Mouse (Mus musculus): ENCODE measurements around the gene Btc. TPM values are rescaled to one million over a fixed set of nuclear protein-coding genes. Genes with fewer than 3 reads are reported as not detected.

The Btc gene
- polyA plus RNA-seq, 1 experiment from 2014 or later, result 1.3 TPM

DNA sequence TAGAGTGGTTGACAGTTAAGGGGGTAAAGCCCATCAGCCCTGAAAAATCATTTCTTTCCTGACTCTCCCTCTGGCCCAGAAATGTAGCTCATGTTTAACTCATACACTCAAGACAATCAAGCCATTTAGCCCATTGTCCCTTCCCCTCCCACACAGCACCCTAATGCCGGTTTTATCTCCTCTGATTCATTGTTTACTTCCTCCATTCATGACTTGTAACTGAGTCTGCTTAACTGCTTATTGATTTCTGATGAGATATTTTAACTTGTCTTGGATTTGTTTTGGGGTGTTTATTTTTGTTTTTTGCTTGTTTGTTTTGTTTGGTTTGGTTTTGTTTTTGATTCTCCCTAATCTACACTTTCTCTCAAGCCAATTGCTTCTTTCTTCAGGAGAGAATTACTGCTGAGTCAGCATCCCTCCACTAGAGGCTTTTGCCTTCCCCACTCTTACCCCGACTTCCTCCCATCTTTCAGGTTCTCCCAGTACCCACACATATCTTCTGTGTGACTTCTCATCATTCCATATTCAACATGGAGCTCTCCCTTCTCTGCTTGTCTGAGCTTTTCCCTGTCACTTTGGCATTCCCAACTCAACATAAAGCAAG lies 2.2 kb downstream of the Btc start:
- H3K4me3 ChIP-seq (ENCODE audit: low read depth, low read length), result no peak overlapping the region
- 44% methylated on average over 2 of the region's 2 CpGs for WGBS (ENCODE audit: insufficient replicate concordance)

DNA sequence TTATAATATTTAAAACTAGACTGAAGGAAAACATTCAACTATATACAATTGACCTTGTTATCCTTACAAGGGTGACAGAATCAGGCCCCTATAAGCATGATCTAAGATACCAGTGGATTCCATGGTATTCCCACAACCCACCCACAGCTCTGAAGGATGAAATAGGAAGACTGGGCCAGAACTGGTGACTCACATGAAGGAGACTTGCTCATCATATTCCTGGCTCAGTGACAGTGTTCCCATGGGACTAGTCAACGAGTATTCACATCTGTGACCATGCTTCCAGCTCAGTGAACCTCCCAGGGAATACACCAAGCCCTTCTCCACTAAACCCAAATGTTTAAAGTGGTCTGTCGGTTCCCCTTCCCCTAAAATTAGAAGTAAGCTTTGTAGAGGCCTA lies 27.3 kb downstream of the Btc start:
- Histone ChIP-seq H3K4me3 (ENCODE audit: low read depth, low read length) (no peak overlapping the region), H3K27me3 (ENCODE audit: control insufficient read depth, insufficient read depth, low read length) (no peaks in the 10 kb centered on the region)

More for the DNA sequence above, 2.2 kb downstream of the Btc start:
- H3K9me3 ChIP-seq (replicated peaks; ENCODE audit: control insufficient read depth, low read length), result no peaks in the 10 kb centered on the region
- H3K4me2 ChIP-seq, result no peak overlapping the region
- H3K27ac ChIP-seq (ENCODE audit: low read depth, low read length), result no peak overlapping the region
- ATAC-seq (replicated peaks; ENCODE audit: insufficient number of reproducible peaks, low FRiP score, low TSS enrichment), result no peak
- H3K4me1 ChIP-seq (ENCODE audit: control insufficient read depth, insufficient read depth, low read length), result no peaks in the 10 kb centered on the region; the same call in 1 of the 2 replicates
- no peaks in the 10 kb centered on the region for H3K27me3 ChIP-seq (ENCODE audit: control insufficient read depth, insufficient read depth, low read length)
- H3K36me3 ChIP-seq (ENCODE audit: control insufficient read depth, insufficient read depth, low read length), result no peaks in the 10 kb centered on the region
- no peak overlapping the region for H3K9ac ChIP-seq (ENCODE audit: low read depth, low read length)

DNA sequence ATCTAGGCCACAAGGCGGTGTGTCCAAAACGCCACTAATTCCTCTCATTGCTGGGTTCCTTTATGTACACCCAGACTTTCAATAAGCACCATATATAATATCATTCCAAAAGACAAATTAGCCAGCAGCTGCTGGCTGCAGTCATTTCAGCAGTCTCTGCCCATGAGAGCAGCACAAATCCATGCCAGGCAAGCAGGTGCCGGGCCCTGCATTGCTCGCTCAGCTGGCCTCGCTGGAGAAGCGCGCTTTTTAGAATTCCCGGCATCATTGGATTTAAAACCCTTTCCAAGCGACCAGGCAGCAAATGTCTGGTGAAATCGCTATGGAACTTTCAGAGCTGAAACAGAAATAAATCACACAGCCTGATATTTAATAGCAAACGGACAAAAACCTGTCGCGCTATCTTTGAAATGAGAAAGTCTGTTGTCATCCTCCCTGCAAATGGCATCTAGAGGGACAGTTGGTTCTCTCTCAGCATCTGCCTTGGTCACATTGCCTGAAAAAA lies 34.7 kb downstream of the Btc start:
- 87% methylated on average over 13 of the region's 13 CpGs for WGBS (ENCODE audit: insufficient replicate concordance)
- H3K4me1 ChIP-seq (ENCODE audit: control insufficient read depth, insufficient read depth, low read length), result no peaks in the 10 kb centered on the region

More for the DNA sequence above, 27.3 kb downstream of the Btc start:
- no peak overlapping the region for H3K27ac ChIP-seq (ENCODE audit: low read depth, low read length)
- no peaks in the 10 kb centered on the region for H3K4me1 ChIP-seq (ENCODE audit: control insufficient read depth, insufficient read depth, low read length)
- H3K9me3 ChIP-seq (replicated peaks; ENCODE audit: control insufficient read depth, low read length), result no peaks in the 10 kb centered on the region
- no peak overlapping the region for H3K4me2 ChIP-seq
- no peaks in the 10 kb centered on the region for H3K36me3 ChIP-seq (ENCODE audit: control insufficient read depth, insufficient read depth, low read length)
- H3K9ac ChIP-seq (ENCODE audit: low read depth, low read length), result no peak overlapping the region
- no peak for ATAC-seq (replicated peaks; ENCODE audit: insufficient number of reproducible peaks, low FRiP score, low TSS enrichment)
- WGBS (ENCODE audit: insufficient replicate concordance), result 74% methylated on average over 2 of the region's 2 CpGs

DNA sequence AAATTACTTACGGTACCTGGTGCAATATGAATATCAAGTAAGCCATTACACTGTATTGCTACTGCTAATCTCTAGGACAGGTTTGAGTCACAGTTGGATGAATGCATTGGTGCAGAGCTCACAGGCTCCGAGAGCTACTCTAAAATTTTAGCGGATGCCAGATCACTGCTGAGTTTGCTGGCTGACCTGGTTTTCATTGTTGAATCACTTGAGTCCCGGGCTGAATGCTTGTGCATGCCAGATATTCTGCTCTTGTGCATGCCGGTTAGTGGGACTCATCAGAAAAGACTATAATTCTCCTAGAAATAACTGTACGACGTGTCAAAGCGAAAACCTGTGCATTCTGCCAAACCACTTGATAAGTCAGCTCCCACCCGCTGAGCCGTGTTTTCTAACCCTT lies 35.9 kb downstream of the Btc start:
- no peak for ATAC-seq (replicated peaks; ENCODE audit: insufficient number of reproducible peaks, low FRiP score, low TSS enrichment)
- H3K27ac ChIP-seq (ENCODE audit: low read depth, low read length), result no peak overlapping the region
- H3K4me3 ChIP-seq (ENCODE audit: low read depth, low read length), result no peak overlapping the region
- no peaks in the 10 kb centered on the region for H3K9me3 ChIP-seq (replicated peaks; ENCODE audit: control insufficient read depth, low read length)
- H3K36me3 ChIP-seq (ENCODE audit: control insufficient read depth, insufficient read depth, low read length), result no peaks in the 10 kb centered on the region
- no peak overlapping the region for H3K9ac ChIP-seq (ENCODE audit: low read depth, low read length)
- H3K27me3 ChIP-seq (ENCODE audit: control insufficient read depth, insufficient read depth, low read length), result no peaks in the 10 kb centered on the region
- no peak overlapping the region for H3K4me2 ChIP-seq
- WGBS (ENCODE audit: insufficient replicate concordance), result 87% methylated on average over 10 of the region's 10 CpGs
- H3K4me1 ChIP-seq (ENCODE audit: control insufficient read depth, insufficient read depth, low read length), result no peaks in the 10 kb centered on the region

More for the DNA sequence above, 34.7 kb downstream of the Btc start:
- Histone ChIP-seq H3K36me3 (ENCODE audit: control insufficient read depth, insufficient read depth, low read length) (no peaks in the 10 kb centered on the region), H3K4me3 (ENCODE audit: low read depth, low read length) (no peak overlapping the region), H3K27me3 (ENCODE audit: control insufficient read depth, insufficient read depth, low read length) (no peaks in the 10 kb centered on the region), H3K4me2 (no peak overlapping the region), H3K27ac (ENCODE audit: low read depth, low read length) (no peak overlapping the region), H3K9ac (ENCODE audit: low read depth, low read length) (no peak overlapping the region), H3K9me3 (replicated peaks; ENCODE audit: control insufficient read depth, low read length) (no peaks in the 10 kb centered on the region)
- ATAC-seq (replicated peaks; ENCODE audit: insufficient number of reproducible peaks, low FRiP score, low TSS enrichment), result no peak

DNA sequence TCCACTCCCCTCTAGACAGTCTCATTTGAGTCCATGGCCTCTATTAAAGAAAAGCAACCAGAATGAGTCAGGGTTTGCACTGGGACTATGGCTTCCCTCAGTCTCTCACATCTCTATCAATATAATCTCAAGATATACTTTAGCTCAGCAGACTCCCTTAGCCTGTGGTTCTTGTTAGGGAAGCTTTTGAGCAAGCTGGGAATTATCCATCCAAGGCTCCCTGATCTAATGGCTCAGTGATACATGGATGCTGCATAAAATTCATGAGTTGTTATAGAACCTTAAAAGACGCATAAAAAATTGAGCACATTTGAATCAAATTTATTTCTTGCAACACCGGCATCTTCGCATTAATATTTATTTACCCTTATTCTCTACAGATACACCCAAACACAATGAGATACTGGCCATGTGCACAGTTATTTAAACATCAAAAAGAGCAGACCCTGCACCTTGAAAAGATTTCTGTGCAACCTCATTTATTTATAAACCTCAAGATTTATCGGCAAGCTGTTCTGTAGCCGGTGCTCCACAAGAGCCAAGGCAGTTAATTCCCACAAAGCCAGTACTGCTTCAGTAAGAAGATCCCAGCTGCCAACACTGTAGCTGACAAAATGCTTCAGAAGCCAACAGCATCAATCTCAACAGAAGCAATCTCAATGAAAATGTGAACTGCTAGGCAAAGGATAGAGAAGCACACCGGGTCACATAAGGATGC lies 39.4 kb downstream of the Btc start:
- H3K9ac ChIP-seq (ENCODE audit: low read depth, low read length), result no peak overlapping the region
- no peak overlapping the region for H3K27ac ChIP-seq (ENCODE audit: low read depth, low read length)
- H3K27me3 ChIP-seq (ENCODE audit: control insufficient read depth, insufficient read depth, low read length), result no peaks in the 10 kb centered on the region
- no peak overlapping the region for H3K4me3 ChIP-seq (ENCODE audit: low read depth, low read length)
- H3K9me3 ChIP-seq (replicated peaks; ENCODE audit: control insufficient read depth, low read length), result no peaks in the 10 kb centered on the region
- no peaks in the 10 kb centered on the region for H3K36me3 ChIP-seq (ENCODE audit: control insufficient read depth, insufficient read depth, low read length)
- WGBS (ENCODE audit: insufficient replicate concordance), result 91% methylated on average over 6 of the region's 6 CpGs
- no peak overlapping the region for H3K4me2 ChIP-seq
- no peaks in the 10 kb centered on the region for H3K4me1 ChIP-seq (ENCODE audit: control insufficient read depth, insufficient read depth, low read length)
- no peak for ATAC-seq (replicated peaks; ENCODE audit: insufficient number of reproducible peaks, low FRiP score, low TSS enrichment)

DNA sequence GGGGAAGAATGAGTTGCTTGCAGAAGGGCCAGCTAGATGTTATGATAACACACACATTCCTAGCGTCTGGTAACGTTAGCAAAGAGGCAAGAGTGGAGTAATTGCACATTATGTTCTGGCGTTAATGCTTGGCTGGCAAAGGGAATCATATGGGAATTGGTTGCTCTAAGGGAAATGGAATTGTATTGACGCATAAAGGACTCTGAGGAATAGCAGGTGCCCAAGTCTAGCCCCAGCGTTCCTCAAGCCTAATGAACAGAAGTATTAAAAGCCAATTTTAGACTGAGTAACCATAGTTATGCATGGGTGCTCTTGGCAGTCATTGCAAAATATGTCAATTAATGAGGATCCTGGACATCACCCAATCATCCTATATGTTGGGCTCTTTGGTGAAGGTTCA lies 50.1 kb downstream of the Btc start:
- Histone ChIP-seq H3K27me3 (ENCODE audit: control insufficient read depth, insufficient read depth, low read length) (no peaks in the 10 kb centered on the region), H3K4me3 (ENCODE audit: low read depth, low read length) (no peak overlapping the region), H3K36me3 (ENCODE audit: control insufficient read depth, insufficient read depth, low read length) (no peaks in the 10 kb centered on the region), H3K27ac (ENCODE audit: low read depth, low read length) (no peak overlapping the region), H3K9me3 (replicated peaks; ENCODE audit: control insufficient read depth, low read length) (no peaks in the 10 kb centered on the region), H3K9ac (ENCODE audit: low read depth, low read length) (no peak overlapping the region), H3K4me2 (no peak overlapping the region), H3K4me1 (ENCODE audit: control insufficient read depth, insufficient read depth, low read length) (no peaks in the 10 kb centered on the region)
- no peak for ATAC-seq (replicated peaks; ENCODE audit: insufficient number of reproducible peaks, low FRiP score, low TSS enrichment)
- WGBS (ENCODE audit: insufficient replicate concordance), result 75% methylated on average over 5 of the region's 5 CpGs

DNA sequence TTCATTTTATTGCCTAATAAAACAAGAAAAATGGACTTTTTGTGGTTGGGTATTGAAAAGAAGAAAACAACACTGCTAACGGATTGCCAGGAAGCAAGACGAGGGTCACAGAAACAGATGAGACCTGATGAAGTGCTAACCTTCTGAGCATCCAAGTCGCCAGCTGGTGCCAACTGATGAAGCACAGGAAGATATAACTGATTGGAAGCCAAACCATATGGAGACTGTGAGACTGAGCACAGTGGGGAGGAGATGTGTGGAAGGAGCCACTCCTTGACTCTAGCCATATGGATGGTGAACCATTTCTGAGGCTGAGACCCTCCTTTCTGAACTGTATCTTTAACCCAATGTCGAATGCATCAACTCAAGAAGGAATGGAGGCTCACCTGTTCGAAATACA lies 57.1 kb downstream of the Btc start:
- Histone ChIP-seq H3K9ac (ENCODE audit: low read depth, low read length) (no peak overlapping the region), H3K4me3 (ENCODE audit: low read depth, low read length) (no peak overlapping the region), H3K4me1 (ENCODE audit: control insufficient read depth, insufficient read depth, low read length) (no peaks in the 10 kb centered on the region), H3K27me3 (ENCODE audit: control insufficient read depth, insufficient read depth, low read length) (no peaks in the 10 kb centered on the region), H3K36me3 (ENCODE audit: control insufficient read depth, insufficient read depth, low read length) (no peaks in the 10 kb centered on the region), H3K4me2 (no peak overlapping the region), H3K27ac (ENCODE audit: low read depth, low read length) (no peak overlapping the region), H3K9me3 (replicated peaks; ENCODE audit: control insufficient read depth, low read length) (no peaks in the 10 kb centered on the region)
- ATAC-seq (replicated peaks; ENCODE audit: insufficient number of reproducible peaks, low FRiP score, low TSS enrichment), result no peak
- 68% methylated on average over 5 of the region's 5 CpGs for WGBS (ENCODE audit: insufficient replicate concordance)

DNA sequence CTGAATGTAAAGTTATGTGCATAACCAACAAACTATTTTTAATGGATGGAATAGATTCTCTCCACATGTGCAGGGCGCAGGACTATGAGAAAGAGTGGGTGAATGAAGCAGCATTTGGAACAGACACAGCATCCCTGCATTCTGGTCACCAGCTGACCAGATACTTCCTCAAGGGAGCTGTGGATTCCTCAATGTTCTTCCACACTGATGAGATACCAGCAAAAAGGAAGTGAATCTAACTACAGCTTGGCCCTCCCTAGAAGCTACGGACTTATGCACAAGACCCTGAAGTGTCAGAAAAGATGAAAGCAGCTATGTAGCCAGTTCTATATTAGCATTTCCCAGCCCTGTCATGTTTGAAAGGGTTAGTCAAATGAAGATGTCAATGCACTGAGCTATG lies 57.7 kb downstream of the Btc start:
- H3K4me1 ChIP-seq (ENCODE audit: control insufficient read depth, insufficient read depth, low read length), result no peaks in the 10 kb centered on the region
- WGBS (ENCODE audit: insufficient replicate concordance), result 77% methylated on average over 2 of the region's 2 CpGs
- H3K4me2 ChIP-seq, result no peak overlapping the region
- no peak overlapping the region for H3K4me3 ChIP-seq (ENCODE audit: low read depth, low read length)
- H3K27me3 ChIP-seq (ENCODE audit: control insufficient read depth, insufficient read depth, low read length), result no peaks in the 10 kb centered on the region
- no peak for ATAC-seq (replicated peaks; ENCODE audit: insufficient number of reproducible peaks, low FRiP score, low TSS enrichment)
- H3K9ac ChIP-seq (ENCODE audit: low read depth, low read length), result no peak overlapping the region
- H3K9me3 ChIP-seq (replicated peaks; ENCODE audit: control insufficient read depth, low read length), result no peaks in the 10 kb centered on the region
- H3K27ac ChIP-seq (ENCODE audit: low read depth, low read length), result no peak overlapping the region
- H3K36me3 ChIP-seq (ENCODE audit: control insufficient read depth, insufficient read depth, low read length), result no peaks in the 10 kb centered on the region
